Mouse (Mus musculus) liver, embryonic 14.5 days (tissue): ENCODE results near the gene Hist1h4b.
A peak's percentile ranks its signal among the peaks of the same experiment; 100 is the strongest.

Experiments used
- CTCF ChIP-seq: IDR thresholded peaks from 2 replicates; pipeline ENCODE4 v1.5.1; 2016; ENCODE audit warnings: antibody characterized with exemption, low read depth, control low read depth
- EP300 ChIP-seq: IDR thresholded peaks from 2 replicates; pipeline ENCODE4 v1.6.1; 2016; ENCODE audit warnings: antibody characterized with exemption, low read depth

GRCm38 (mm10) chr13:23739069-23739921 lies 17.5 kb upstream of the Hist1h4b start:
- TF ChIP-seq CTCF (no peak; the same call in 1 of the 2 replicates), EP300 (peak; percentile 68)
